Mouse (Mus musculus) small intestine, adult 2 months (tissue): ENCODE data around the gene Olfr1044. TPM values are rescaled to one million over a fixed set of nuclear protein-coding genes. Genes with fewer than 3 reads are reported as not detected.
"Not testable (repeated sequence)": the region's sequence is repeated elsewhere in the genome, so short reads cannot be mapped to it uniquely, and the experiment has no call there.

Experiments
- H3K27ac ChIP-seq: fragments of 200-500 bp; 2 replicates; pipeline ENCODE4 v1.5.1; 2012; ENCODE audit warnings: low read depth, low read length, control low read depth, inconsistent platforms; ENCODE audit not compliant: insufficient read depth
- H3K27me3 ChIP-seq: fragments of 200-500 bp; 2 replicates; pipeline ENCODE4 v1.6.1; 2012; ENCODE audit warnings: mild to moderate bottlenecking, moderate library complexity, low read length, inconsistent platforms; ENCODE audit not compliant: control insufficient read depth, insufficient read depth
- H3K36me3 ChIP-seq: fragments of 200-500 bp; 2 replicates; pipeline ENCODE4 v1.6.1; 2012; ENCODE audit warnings: mild to moderate bottlenecking, low read length, control low read depth, inconsistent platforms; ENCODE audit not compliant: control insufficient read depth, insufficient read depth
- H3K4me1 ChIP-seq: fragments of 200-500 bp; 2 replicates; pipeline ENCODE4 v1.6.1; 2012; ENCODE audit warnings: low read length, inconsistent platforms, mixed read lengths; ENCODE audit not compliant: control insufficient read depth, insufficient read depth, insufficient read length
- H3K4me3 ChIP-seq: fragments of 200-500 bp; 2 replicates; pipeline ENCODE4 v1.5.1; 2012; ENCODE audit warnings: low read depth, mild to moderate bottlenecking, control low read depth, inconsistent platforms, low read length, moderate library complexity
- CTCF ChIP-seq: fragments of 200-500 bp; IDR thresholded peaks from 2 replicates; pipeline ENCODE4 v1.5.1; 2012; ENCODE audit warnings: low read depth, mild to moderate bottlenecking, control low read depth, inconsistent platforms, low read length, moderate library complexity, mixed read lengths; ENCODE audit not compliant: insufficient replicate concordance, insufficient read length; ENCODE audit errors: extremely low read depth
- POLR2A ChIP-seq: fragments of 200-500 bp; IDR thresholded peaks from 2 replicates; pipeline ENCODE4 v1.6.1; 2012; ENCODE audit warnings: low read depth, mild to moderate bottlenecking, control low read depth, inconsistent platforms, low read length, moderate library complexity
- WGBS: fragments of 180-500 bp; shearing (Covaris S2); methylation state at CpG from one replicate; pipeline ENCODE4 v1.1.7; 2018; 5-methylcytosine and 5-hydroxymethylcytosine counted together
- polyA plus RNA-seq: library from polyadenylated mRNA; depleted of rRNA; stranded (reverse); fragments of >200 nt; gene quantifications from 2 replicates; pipeline ENCODE4 v1.2.3, GENCODE M21; 2012; rRNA removed

Olfr1044 gene
- not detected in 2 replicates for polyA plus RNA-seq

GRCm38 (mm10) chr2:86177720-86178119, at the start of gene Olfr1044:
Gene Olfr1044, minus strand, starts transcription at chr2:86177820.
- no peak within 1 kb of the TSS for H3K4me3 ChIP-seq
- TF ChIP-seq POLR2A (no peak), CTCF (no peak)
- H3K27ac ChIP-seq = no peak within 1 kb of the TSS
- H3K4me1 ChIP-seq = no peaks in the 10 kb centered on the region
- H3K36me3 ChIP-seq = no peaks in the 10 kb centered on the region
- H3K27me3 ChIP-seq = no peaks in the 10 kb centered on the region

GRCm38 (mm10) chr2:86219214-86219613, 41.6 kb upstream of the Olfr1044 start, which contains the start of gene Olfr1046:
Gene Olfr1046, minus strand, starts transcription at chr2:86219314.
- TF ChIP-seq CTCF (no peak), POLR2A (no peak)
- H3K36me3 ChIP-seq = no peaks in the 10 kb centered on the region
- H3K4me3 ChIP-seq = no peak within 1 kb of the TSS
- no peak within 1 kb of the TSS for H3K27ac ChIP-seq
- no peaks in the 10 kb centered on the region for H3K27me3 ChIP-seq
- 53% methylated on average over 2 of the region's 2 CpGs for WGBS
- H3K4me1 ChIP-seq = no peaks in the 10 kb centered on the region

GRCm38 (mm10) chr2:86202909-86203308, 25.3 kb upstream of the Olfr1044 start, which contains the start of gene Olfr1045:
Gene Olfr1045, minus strand, starts transcription at chr2:86203009.
- no peak within 1 kb of the TSS for H3K4me3 ChIP-seq
- no peaks in the 10 kb centered on the region for H3K27me3 ChIP-seq
- no peak within 1 kb of the TSS for H3K27ac ChIP-seq
- H3K4me1 ChIP-seq = no peaks in the 10 kb centered on the region
- TF ChIP-seq CTCF = no peak
- no peak for TF ChIP-seq POLR2A
- H3K36me3 ChIP-seq = no peaks in the 10 kb centered on the region

DNA sequence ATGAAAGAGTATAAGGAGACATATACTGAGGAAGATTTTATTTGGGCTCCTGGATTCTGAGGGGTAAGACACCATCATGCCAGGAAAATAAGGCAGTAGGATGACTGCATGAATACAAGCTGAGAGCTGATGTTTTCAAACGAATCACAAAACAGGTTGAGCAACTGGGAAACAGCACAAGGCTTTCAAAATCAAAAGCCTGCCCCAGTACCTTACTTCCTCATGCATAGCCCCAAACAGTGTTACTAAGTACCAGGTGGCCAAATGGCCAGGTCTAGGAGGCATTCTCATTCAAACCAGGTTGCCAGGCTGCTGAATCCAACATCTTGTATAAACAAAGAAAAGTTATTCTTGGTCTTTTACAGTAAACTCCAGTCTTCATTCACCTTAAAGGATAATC, 18.2 kb upstream of the Olfr1044 start:
- 26% methylated on average over 1 of the region's 1 CpGs for WGBS
- H3K4me3 ChIP-seq = no peak overlapping the region

DNA sequence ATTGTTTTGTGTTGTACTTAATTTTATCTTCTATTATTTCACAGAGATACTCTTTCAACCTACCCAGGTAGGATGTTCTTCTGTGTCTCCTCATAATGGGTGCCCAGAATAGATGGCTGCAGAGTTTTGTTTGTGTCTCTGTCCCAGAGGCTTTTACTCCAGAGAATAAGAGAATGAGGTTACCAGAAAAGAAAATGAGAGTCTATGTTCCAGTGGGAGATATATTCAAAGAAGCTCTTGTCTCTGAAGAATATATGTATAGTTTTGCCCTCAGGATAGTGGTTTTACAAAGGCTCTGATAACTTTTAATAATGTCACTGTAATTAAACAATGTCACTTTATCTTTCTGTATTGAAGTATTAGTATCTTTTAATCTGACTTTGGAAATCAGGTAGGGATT, 8.0 kb upstream of the Olfr1044 start, which contains the start of gene Olfr52:
Gene Olfr52 (minus strand): TSS at position 101 of the 400 bp plus-strand sequence.
- H3K36me3 ChIP-seq = no peaks in the 10 kb centered on the region
- no peak for TF ChIP-seq POLR2A
- TF ChIP-seq CTCF = no peak
- no peaks in the 10 kb centered on the region for H3K4me1 ChIP-seq
- H3K27ac ChIP-seq = no peak within 1 kb of the TSS
- no peak within 1 kb of the TSS for H3K4me3 ChIP-seq
- H3K27me3 ChIP-seq = no peaks in the 10 kb centered on the region

More for the DNA sequence above, 18.2 kb upstream of the Olfr1044 start:
- no peak overlapping the region for H3K27ac ChIP-seq
- H3K4me1 ChIP-seq = no peaks in the 10 kb centered on the region
- H3K27me3 ChIP-seq = no peaks in the 10 kb centered on the region
- TF ChIP-seq POLR2A (no peak), CTCF (no peak)
- no peaks in the 10 kb centered on the region for H3K36me3 ChIP-seq

DNA sequence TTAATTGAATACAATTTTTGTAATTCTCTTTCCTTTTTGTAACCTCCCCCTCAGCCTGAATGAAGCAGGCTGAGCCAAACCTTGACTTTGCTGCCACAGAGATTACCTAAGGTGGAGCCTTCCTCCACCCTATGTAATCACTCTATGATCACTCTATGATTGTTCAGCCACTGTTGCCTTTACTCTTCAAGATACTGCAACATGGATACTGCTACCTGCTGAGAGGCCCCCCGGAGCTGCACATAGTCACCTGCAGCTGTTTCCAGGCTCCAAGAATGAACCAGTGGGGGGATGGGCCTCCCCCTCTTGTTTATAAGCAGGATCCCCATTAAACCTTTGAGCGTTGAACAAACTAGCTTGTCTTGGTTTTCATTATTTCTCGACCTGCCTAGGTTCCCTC, 2.3 kb upstream of the Olfr1044 start:
- Histone ChIP-seq H3K27me3 (no peaks in the 10 kb centered on the region), H3K36me3 (no peaks in the 10 kb centered on the region), H3K27ac (no peak overlapping the region), H3K4me3 (no peak overlapping the region), H3K4me1 (no peaks in the 10 kb centered on the region)
- 80% methylated on average over 3 of the region's 3 CpGs for WGBS
- TF ChIP-seq POLR2A (no peak), CTCF (no peak)

DNA sequence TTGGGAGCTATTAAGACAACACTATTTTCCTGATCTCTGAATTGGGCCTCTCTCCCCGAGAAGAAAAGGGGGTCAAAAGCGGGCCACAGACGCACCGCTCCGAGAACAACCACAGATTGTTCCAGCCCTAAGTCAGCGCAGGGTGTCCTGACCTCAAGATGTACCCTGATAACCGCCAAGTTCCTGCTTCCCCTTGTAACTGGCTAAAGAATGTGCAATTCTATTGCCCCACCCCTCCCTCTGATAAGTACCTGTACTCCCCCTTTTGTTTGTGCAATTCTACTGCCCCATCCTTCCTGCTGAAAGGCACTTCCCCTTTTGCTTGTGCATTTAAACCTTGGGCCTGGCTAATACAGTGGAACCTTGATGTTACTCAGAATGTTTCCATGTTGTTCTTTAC, 2.2 kb downstream of the Olfr1044 start:
- H3K4me1 ChIP-seq, H3K36me3 ChIP-seq, H3K27me3 ChIP-seq, H3K27ac ChIP-seq, H3K4me3 ChIP-seq: not testable (repeated sequence)
- 73% methylated on average over 7 of the region's 7 CpGs for WGBS

GRCm38 (mm10) chr2:86167422-86167821, 10.2 kb downstream of the Olfr1044 start, which contains the start of gene Olfr1043:
Gene Olfr1043, minus strand, starts transcription at chr2:86167522.
- no peaks in the 10 kb centered on the region for H3K36me3 ChIP-seq
- no peaks in the 10 kb centered on the region for H3K27me3 ChIP-seq
- H3K27ac ChIP-seq = no peak within 1 kb of the TSS
- H3K4me3 ChIP-seq = no peak within 1 kb of the TSS
- H3K4me1 ChIP-seq = no peaks in the 10 kb centered on the region
- TF ChIP-seq CTCF = no peak
- TF ChIP-seq POLR2A = no peak
- WGBS = 86% methylated on average over 2 of the region's 2 CpGs
